Mouse (Mus musculus) stomach, postnatal 0 days (tissue): ENCODE data around the gene Epor.

Source experiments
- CTCF ChIP-seq: IDR thresholded peaks from 2 replicates; pipeline ENCODE4 v1.5.1; 2016; ENCODE audit warnings: antibody characterized with exemption, low read depth, mild to moderate bottlenecking, moderate library complexity
- EP300 ChIP-seq: optimal IDR thresholded peaks from 2 replicates; pipeline ENCODE3; 2016; ENCODE audit warnings: antibody characterized with exemption

- TF ChIP-seq CTCF: peak; percentile 13; the same call in 1 of the 2 replicates
- TF ChIP-seq EP300: no peak
Measured at GRCm38 (mm10) chr9:21918035-21918592, 45.2 kb downstream of the Epor start, which contains the start of gene Rab3d.
